Mouse (Mus musculus): ENCODE measurements at regions not wholly inside any gene's neighbourhood (a gene's known extent, or its start where the extent isn't known, plus 50 kb on each side); places are given as distances from the start of the nearest gene placed in this dataset.
"Not testable (repeated sequence)": the region's sequence is repeated elsewhere in the genome, so short reads cannot be mapped to it uniquely, and the experiment has no call there.

GRCm38 (mm10) chr3:113105979-113106378, 152.7 kb downstream of the Amy2a5 start:
- ATAC-seq (replicated peaks; ENCODE audit: low FRiP score, low TSS enrichment, low read depth) (no peak), DNase-seq (ENCODE audit: low spot score) (no peak)
- Histone ChIP-seq H3K4me2 (ENCODE audit: low read length) (no peak overlapping the region), H3K36me3 (ENCODE audit: control insufficient read depth, insufficient read depth, low read length) (no peaks in the 10 kb centered on the region), H3K4me1 (replicated peaks; ENCODE audit: control insufficient read depth, insufficient read depth, low read length) (no peaks in the 10 kb centered on the region), H3K27ac (ENCODE audit: low read depth) (no peak overlapping the region), H3K4me3 (ENCODE audit: low read depth, low read length) (no peak overlapping the region), H3K9ac (ENCODE audit: low read length) (no peak overlapping the region), H3K27me3 (replicated peaks; ENCODE audit: control insufficient read depth, insufficient read depth, low read length) (no peaks in the 10 kb centered on the region), H3K9me3 (ENCODE audit: control insufficient read depth, low read length) (no peaks in the 10 kb centered on the region)
- WGBS: 86% methylated on average over 1 of the region's 1 CpGs

- H3K27me3 ChIP-seq (replicated peaks; ENCODE audit: control insufficient read depth, insufficient read depth, low read length); H3K4me2 ChIP-seq (ENCODE audit: low read length); H3K27ac ChIP-seq (ENCODE audit: low read depth); H3K9ac ChIP-seq (ENCODE audit: low read length); H3K36me3 ChIP-seq (ENCODE audit: control insufficient read depth, insufficient read depth, low read length); H3K4me1 ChIP-seq (replicated peaks; ENCODE audit: control insufficient read depth, insufficient read depth, low read length); ATAC-seq (replicated peaks; ENCODE audit: low FRiP score, low TSS enrichment, low read depth); H3K4me3 ChIP-seq (ENCODE audit: low read depth, low read length); H3K9me3 ChIP-seq (ENCODE audit: control insufficient read depth, low read length): not testable (repeated sequence)
- DNase-seq (ENCODE audit: low spot score): peak; percentile 57
- WGBS: 67% methylated on average over 16 of the region's 21 CpGs
Measured at GRCm38 (mm10) chr3:113090850-113091249, 167.8 kb downstream of the Amy2a5 start.

- 0% methylated on average over 1 of the region's 1 CpGs for WGBS
- no peak overlapping the region for H3K9ac ChIP-seq (ENCODE audit: low read length)
- H3K4me1 ChIP-seq (replicated peaks; ENCODE audit: control insufficient read depth, insufficient read depth, low read length): no peaks in the 10 kb centered on the region
- no peaks in the 10 kb centered on the region for H3K36me3 ChIP-seq (ENCODE audit: control insufficient read depth, insufficient read depth, low read length)
- no peak overlapping the region for H3K27ac ChIP-seq (ENCODE audit: low read depth)
- no peaks in the 10 kb centered on the region for H3K27me3 ChIP-seq (replicated peaks; ENCODE audit: control insufficient read depth, insufficient read depth, low read length)
- no peaks in the 10 kb centered on the region for H3K9me3 ChIP-seq (ENCODE audit: control insufficient read depth, low read length)
- DNase-seq (ENCODE audit: low spot score) (peak; percentile 74), ATAC-seq (replicated peaks; ENCODE audit: low FRiP score, low TSS enrichment, low read depth) (no peak)
- no peak overlapping the region for H3K4me2 ChIP-seq (ENCODE audit: low read length)
- H3K4me3 ChIP-seq (ENCODE audit: low read depth, low read length): no peak overlapping the region
Measured at GRCm38 (mm10) chr3:113080704-113081103, 177.9 kb downstream of the Amy2a5 start.

All from intestine, embryonic 14.5 days (tissue).